Mouse (Mus musculus): ENCODE measurements around the gene Cntrob. TPM values are rescaled to one million over a fixed set of nuclear protein-coding genes. Genes with fewer than 3 reads are reported as not detected.

Gene Cntrob
- polyA plus RNA-seq, 1 experiment from 2014 or later: 13.7 TPM

- Histone ChIP-seq H3K4me3 (no peak overlapping the region), H3K4me1 (peaks cover 17% of the 10 kb centered on the region), H3K27ac (replicated peaks) (no peak overlapping the region), H3K27me3 (replicated peaks) (peaks cover 14% of the 10 kb centered on the region), H3K9me3 (0 out of 2 replicates have a peak, but pooled peaks cover 6% of the 10 kb centered on the region), H3K36me3 (no peaks in the 10 kb centered on the region), H3K4me2 (no peak overlapping the region), H3K9ac (no peak overlapping the region)
- 65% methylated on average over 4 of the region's 4 CpGs for WGBS
- no peak for ATAC-seq (ENCODE audit: extremely low read depth, insufficient number of reproducible peaks, low FRiP score, low TSS enrichment)
These were observed 11.2 kb upstream of the Cntrob start for GRCm38 (mm10) chr11:69334796-69335195.

GRCm38 (mm10) chr11:69333922-69334321 is 10.3 kb upstream of the Cntrob start:
- H3K9me3 ChIP-seq: 0 out of 2 replicates have a peak, but pooled peaks cover 6% of the 10 kb centered on the region
- peaks cover 12% of the 10 kb centered on the region for H3K27me3 ChIP-seq (replicated peaks)
- no peak overlapping the region for H3K9ac ChIP-seq
- H3K4me2 ChIP-seq: no peak overlapping the region
- H3K4me3 ChIP-seq: no peak overlapping the region
- peaks cover 17% of the 10 kb centered on the region for H3K4me1 ChIP-seq
- no peaks in the 10 kb centered on the region for H3K36me3 ChIP-seq
- 52% methylated on average over 3 of the region's 3 CpGs for WGBS
- H3K27ac ChIP-seq (replicated peaks): no peak overlapping the region
- ATAC-seq (ENCODE audit: extremely low read depth, insufficient number of reproducible peaks, low FRiP score, low TSS enrichment): no peak

- whole genome bisulfite sequencing: 39% methylated on average over 8 of the region's 8 CpGs
- Histone ChIP-seq H3K4me1 (peaks cover 17% of the 10 kb centered on the region), H3K27ac (replicated peaks) (peak overlapping the region; percentile 43; the same call in 1 of the 2 replicates), H3K27me3 (replicated peaks) (peaks cover 23% of the 10 kb centered on the region), H3K36me3 (no peaks in the 10 kb centered on the region), H3K9ac (peak overlapping the region; percentile 83; the same call in 1 of the 2 replicates), H3K4me2 (peak overlapping the region; percentile 78; the same call in 1 of the 2 replicates), H3K4me3 (no peak overlapping the region), H3K9me3 (0 out of 2 replicates have a peak, but pooled peaks cover 4% of the 10 kb centered on the region)
- ATAC-seq (ENCODE audit: extremely low read depth, insufficient number of reproducible peaks, low FRiP score, low TSS enrichment): no peak
These were observed 9.2 kb upstream of the Cntrob start for GRCm38 (mm10) chr11:69332713-69333253.

GRCm38 (mm10) chr11:69331929-69332405 is 8.4 kb upstream of the Cntrob start:
- no peaks in the 10 kb centered on the region for H3K36me3 ChIP-seq
- ATAC-seq (ENCODE audit: extremely low read depth, insufficient number of reproducible peaks, low FRiP score, low TSS enrichment): no peak
- H3K27ac ChIP-seq (replicated peaks): peak overlapping the region; percentile 43
- H3K9me3 ChIP-seq: no peaks in the 10 kb centered on the region
- under 1% methylated on average over 24 of the region's 24 CpGs for WGBS
- peak overlapping the region; percentile 78 for H3K4me2 ChIP-seq
- H3K4me1 ChIP-seq: peaks cover 22% of the 10 kb centered on the region
- peaks cover 31% of the 10 kb centered on the region for H3K27me3 ChIP-seq (replicated peaks)
- peak overlapping the region; percentile 62 for H3K4me3 ChIP-seq
- H3K9ac ChIP-seq: peak overlapping the region; percentile 83

GRCm38 (mm10) chr11:69331152-69331551 is 7.6 kb upstream of the Cntrob start:
- ATAC-seq (ENCODE audit: extremely low read depth, insufficient number of reproducible peaks, low FRiP score, low TSS enrichment): no peak
- Histone ChIP-seq H3K9ac (peak overlapping the region; percentile 83), H3K27me3 (replicated peaks) (peaks cover 37% of the 10 kb centered on the region), H3K27ac (replicated peaks) (no peak overlapping the region), H3K9me3 (no peaks in the 10 kb centered on the region), H3K36me3 (no peaks in the 10 kb centered on the region), H3K4me2 (peak overlapping the region; percentile 78), H3K4me1 (peaks cover 29% of the 10 kb centered on the region), H3K4me3 (peak overlapping the region; percentile 62)
- 94% methylated on average over 6 of the region's 6 CpGs for WGBS

GRCm38 (mm10) chr11:69328517-69328916 is 4.9 kb upstream of the Cntrob start:
- Histone ChIP-seq H3K4me3 (no peak overlapping the region), H3K4me1 (peaks cover 47% of the 10 kb centered on the region), H3K27me3 (replicated peaks) (peaks cover 37% of the 10 kb centered on the region), H3K9ac (no peak overlapping the region), H3K9me3 (no peaks in the 10 kb centered on the region), H3K4me2 (no peak overlapping the region), H3K36me3 (no peaks in the 10 kb centered on the region), H3K27ac (replicated peaks) (no peak overlapping the region)
- ATAC-seq (ENCODE audit: extremely low read depth, insufficient number of reproducible peaks, low FRiP score, low TSS enrichment): no peak
- 83% methylated on average over 6 of the region's 6 CpGs for WGBS

- 43% methylated on average over 6 of the region's 6 CpGs for WGBS
- H3K4me2 ChIP-seq: no peak overlapping the region
- peaks cover 52% of the 10 kb centered on the region for H3K4me1 ChIP-seq
- H3K27ac ChIP-seq (replicated peaks): no peak overlapping the region
- H3K9ac ChIP-seq: no peak overlapping the region; the same call in 1 of the 2 replicates
- no peaks in the 10 kb centered on the region for H3K9me3 ChIP-seq
- H3K36me3 ChIP-seq: no peaks in the 10 kb centered on the region
- H3K4me3 ChIP-seq: no peak overlapping the region
- no peak for ATAC-seq (ENCODE audit: extremely low read depth, insufficient number of reproducible peaks, low FRiP score, low TSS enrichment)
- H3K27me3 ChIP-seq (replicated peaks): peaks cover 37% of the 10 kb centered on the region
These were observed 4.1 kb upstream of the Cntrob start for GRCm38 (mm10) chr11:69327648-69328047.

GRCm38 (mm10) chr11:69327157-69327442 is 3.5 kb upstream of the Cntrob start:
- WGBS: 11% methylated on average over 9 of the region's 9 CpGs
- H3K4me1 ChIP-seq: peaks cover 52% of the 10 kb centered on the region
- peak overlapping the region; percentile 64 for H3K4me3 ChIP-seq
- no peak overlapping the region for H3K9ac ChIP-seq
- H3K9me3 ChIP-seq: no peaks in the 10 kb centered on the region
- no peak for ATAC-seq (ENCODE audit: extremely low read depth, insufficient number of reproducible peaks, low FRiP score, low TSS enrichment)
- peaks cover 37% of the 10 kb centered on the region for H3K27me3 ChIP-seq (replicated peaks)
- H3K4me2 ChIP-seq: peak overlapping the region; percentile 96
- no peak overlapping the region for H3K27ac ChIP-seq (replicated peaks)
- no peaks in the 10 kb centered on the region for H3K36me3 ChIP-seq

GRCm38 (mm10) chr11:69326408-69327156 is 3.0 kb upstream of the Cntrob start:
- Histone ChIP-seq H3K27ac (replicated peaks) (no peak overlapping the region), H3K4me1 (peaks cover 54% of the 10 kb centered on the region), H3K27me3 (replicated peaks) (peaks cover 37% of the 10 kb centered on the region), H3K4me2 (peak overlapping the region; percentile 96), H3K4me3 (peak overlapping the region; percentile 64), H3K36me3 (no peaks in the 10 kb centered on the region), H3K9me3 (no peaks in the 10 kb centered on the region), H3K9ac (peak overlapping the region; percentile 83)
- no peak; the same call in 1 of the 2 replicates for ATAC-seq (ENCODE audit: extremely low read depth, insufficient number of reproducible peaks, low FRiP score, low TSS enrichment)
- WGBS: 1% methylated on average over 45 of the region's 45 CpGs

GRCm38 (mm10) chr11:69325628-69326407 is 2.2 kb upstream of the Cntrob start, which contains the start of gene Kcnab3:
Gene Kcnab3 (plus strand): TSS chr11:69326258.
- peaks cover 37% of the 10 kb centered on the region for H3K27me3 ChIP-seq (replicated peaks)
- 10% methylated on average over 26 of the region's 26 CpGs for WGBS
- peak within 1 kb of the TSS; percentile 96 for H3K4me2 ChIP-seq
- no peaks in the 10 kb centered on the region for H3K9me3 ChIP-seq
- H3K4me1 ChIP-seq: peaks cover 47% of the 10 kb centered on the region
- peak; percentile 66 for ATAC-seq (ENCODE audit: extremely low read depth, insufficient number of reproducible peaks, low FRiP score, low TSS enrichment)
- peak within 1 kb of the TSS; percentile 64 for H3K4me3 ChIP-seq
- H3K27ac ChIP-seq (replicated peaks): no peak within 1 kb of the TSS
- H3K36me3 ChIP-seq: peaks cover 5% of the 10 kb centered on the region
- H3K9ac ChIP-seq: peak within 1 kb of the TSS; percentile 83

- Histone ChIP-seq H3K4me2 (peak overlapping the region; percentile 94), H3K9me3 (no peaks in the 10 kb centered on the region), H3K27me3 (replicated peaks) (peaks cover 32% of the 10 kb centered on the region), H3K4me3 (peak overlapping the region; percentile 65), H3K36me3 (peaks cover 14% of the 10 kb centered on the region), H3K27ac (replicated peaks) (no peak overlapping the region), H3K4me1 (peaks cover 47% of the 10 kb centered on the region), H3K9ac (peak overlapping the region; percentile 86)
- no peak for ATAC-seq (ENCODE audit: extremely low read depth, insufficient number of reproducible peaks, low FRiP score, low TSS enrichment)
- 76% methylated on average over 6 of the region's 6 CpGs for WGBS
These were observed 1.2 kb upstream of the Cntrob start for GRCm38 (mm10) chr11:69324749-69325148.

All from heart, embryonic 13.5 days (tissue).